Mouse (Mus musculus) lung, postnatal 0 days (tissue): ENCODE results near the gene Dnttip2. TPM values are rescaled to one million over a fixed set of nuclear protein-coding genes. Genes with fewer than 3 reads are reported as not detected.
A peak's percentile ranks its signal among the peaks of the same experiment; 100 is the strongest.
"Not testable (repeated sequence)": the region's sequence is repeated elsewhere in the genome, so short reads cannot be mapped to it uniquely, and the experiment has no call there.

Experiments used
- ATAC-seq: fragments of 200-750 bp; cut with Nextera tagmentation; 2 replicates; pipeline ENCODE4 v1.8.0; 2017; ENCODE audit warnings: moderate library complexity
- DNase-seq: peaks from one replicate; pipeline ENCODE4 v3.0.0-alpha.2; 2016; ENCODE audit warnings: low spot score
- H3K27ac ChIP-seq: fragments of 300-500 bp; sonication (generic); 2 replicates; pipeline ENCODE4 v1.5.1; 2014; ENCODE audit warnings: antibody characterized with exemption, mild to moderate bottlenecking, low read length, mixed read lengths
- H3K27me3 ChIP-seq: fragments of 300-500 bp; sonication (generic); replicated peaks from 2 replicates; pipeline ENCODE4 v1.6.1; 2014; ENCODE audit warnings: low read length, mixed read lengths; ENCODE audit not compliant: insufficient read depth
- H3K36me3 ChIP-seq: fragments of 300-500 bp; sonication (generic); 2 replicates; pipeline ENCODE4 v1.6.1; 2014; ENCODE audit warnings: low read length, mixed read lengths; ENCODE audit not compliant: insufficient read depth
- H3K4me1 ChIP-seq: fragments of 300-500 bp; sonication (generic); 2 replicates; pipeline ENCODE4 v1.6.1; 2014; ENCODE audit warnings: antibody characterized with exemption, low read depth, low read length, mixed read lengths; ENCODE audit not compliant: insufficient read depth
- H3K4me2 ChIP-seq: fragments of 300-500 bp; sonication (generic); replicated peaks from 2 replicates; pipeline ENCODE4 v1.6.1; 2014; ENCODE audit warnings: low read depth, mild to moderate bottlenecking, low read length, moderate library complexity, mixed read lengths
- H3K4me3 ChIP-seq: fragments of 300-500 bp; sonication (generic); 2 replicates; pipeline ENCODE4 v1.5.1; 2014; ENCODE audit warnings: low read depth, low read length
- H3K9ac ChIP-seq: fragments of 300-500 bp; sonication (generic); replicated peaks from 2 replicates; pipeline ENCODE4 v1.6.1; 2014; ENCODE audit warnings: low read depth, mild to moderate bottlenecking
- H3K9me3 ChIP-seq: fragments of 300-500 bp; sonication (generic); 2 replicates; pipeline ENCODE4 v1.6.1; 2016; ENCODE audit warnings: low read length, mixed read lengths
- CTCF ChIP-seq: IDR thresholded peaks from 2 replicates; pipeline ENCODE4 v1.5.1; 2016; ENCODE audit warnings: antibody characterized with exemption, mild to moderate bottlenecking
- EP300 ChIP-seq: IDR thresholded peaks from 2 replicates; pipeline ENCODE4 v1.6.1; 2016; ENCODE audit warnings: antibody characterized with exemption, mild to moderate bottlenecking, control low read depth
- WGBS: fragments of 180-500 bp; shearing (Covaris S2); extraction: QIAGEN DNeasy Blood & Tissue Kit; methylation state at CpG from one replicate; pipeline ENCODE4 v1.1.7; 2014; 5-methylcytosine and 5-hydroxymethylcytosine counted together
- polyA plus RNA-seq: library from polyadenylated mRNA; unstranded; fragments of >200 nt; fragmentation: Nextera tagmentation; extraction: Ambion mirVana; gene quantifications from 2 replicates; pipeline ENCODE4 v1.2.1, GENCODE M21; 2015

The Dnttip2 gene
- polyA plus RNA-seq, 1 experiment from 2014 or later, result 38.3 TPM

DNA sequence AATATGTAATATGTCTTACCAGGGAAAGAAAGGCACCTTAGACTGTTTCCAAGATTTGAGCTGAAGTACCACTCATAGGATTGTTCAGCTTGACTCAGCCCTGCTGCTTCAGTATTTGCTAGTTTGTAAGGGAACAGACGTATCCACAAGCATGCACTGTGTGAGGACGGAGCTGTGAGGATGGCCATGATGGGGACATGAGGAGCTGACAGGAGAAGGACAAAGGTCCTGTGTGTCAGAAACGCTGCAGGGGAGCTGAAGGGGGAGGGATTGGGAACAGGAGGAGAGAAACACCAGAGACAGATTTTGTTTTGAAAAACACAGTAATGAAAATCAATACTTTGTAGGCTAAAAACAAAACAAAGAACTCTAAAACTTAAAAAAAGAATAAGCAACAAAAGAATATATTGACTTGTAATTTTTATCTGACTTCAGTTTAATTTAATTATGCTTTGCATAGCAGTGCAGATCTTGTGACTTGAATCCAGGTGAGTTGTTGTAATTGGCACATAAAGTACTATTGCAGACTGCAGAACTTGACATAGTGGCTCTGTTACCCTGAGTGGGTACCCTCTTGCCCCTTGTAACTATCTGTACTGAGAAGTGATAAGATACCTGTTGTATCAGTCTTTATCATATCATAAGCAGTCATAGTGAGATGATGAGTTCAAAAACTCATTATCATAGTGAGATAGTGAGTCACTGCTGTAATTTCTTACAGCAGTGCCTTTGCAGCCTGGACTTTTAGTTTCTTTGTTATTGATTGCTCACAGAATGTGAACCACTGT, 21.5 kb upstream of the Dnttip2 start:
- Histone ChIP-seq H3K9me3 (no peaks in the 10 kb centered on the region), H3K9ac (no peak overlapping the region), H3K4me3 (no peak overlapping the region), H3K4me2 (no peak overlapping the region), H3K27me3 (no peaks in the 10 kb centered on the region), H3K36me3 (no peaks in the 10 kb centered on the region), H3K27ac (no peak overlapping the region), H3K4me1 (peaks cover 1% of the 10 kb centered on the region; the same call in 1 of the 2 replicates)
- TF ChIP-seq CTCF, result no peak
- TF ChIP-seq EP300, result no peak
- 34% methylated on average over 3 of the region's 3 CpGs for WGBS
- DNase-seq (no peak), ATAC-seq (no peak)

DNA sequence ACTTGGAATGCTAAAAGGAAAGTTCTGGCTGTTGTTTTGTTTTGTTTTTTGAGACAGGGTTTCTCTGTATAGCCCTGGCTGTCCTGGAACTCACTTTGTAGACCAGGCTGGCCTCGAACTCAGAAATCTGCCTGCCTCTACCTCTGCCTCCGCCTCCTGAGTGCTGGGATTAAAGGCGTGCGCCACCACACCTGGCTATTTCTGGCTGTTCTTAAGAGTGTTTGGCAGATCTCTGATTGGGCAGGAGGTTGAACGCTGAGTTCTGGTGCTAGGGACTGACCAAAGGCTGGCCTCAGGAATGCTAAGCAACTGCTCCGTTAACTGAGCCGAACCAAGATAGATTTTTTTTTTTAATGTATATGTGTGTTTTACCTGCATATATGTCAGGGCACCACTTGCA, 20.1 kb upstream of the Dnttip2 start:
- not testable (repeated sequence) for H3K4me3 ChIP-seq, H3K27me3 ChIP-seq, H3K9me3 ChIP-seq, ATAC-seq, DNase-seq, H3K27ac ChIP-seq, H3K9ac ChIP-seq, H3K36me3 ChIP-seq, H3K4me2 ChIP-seq, H3K4me1 ChIP-seq
- WGBS, result 80% methylated on average over 7 of the region's 7 CpGs

DNA sequence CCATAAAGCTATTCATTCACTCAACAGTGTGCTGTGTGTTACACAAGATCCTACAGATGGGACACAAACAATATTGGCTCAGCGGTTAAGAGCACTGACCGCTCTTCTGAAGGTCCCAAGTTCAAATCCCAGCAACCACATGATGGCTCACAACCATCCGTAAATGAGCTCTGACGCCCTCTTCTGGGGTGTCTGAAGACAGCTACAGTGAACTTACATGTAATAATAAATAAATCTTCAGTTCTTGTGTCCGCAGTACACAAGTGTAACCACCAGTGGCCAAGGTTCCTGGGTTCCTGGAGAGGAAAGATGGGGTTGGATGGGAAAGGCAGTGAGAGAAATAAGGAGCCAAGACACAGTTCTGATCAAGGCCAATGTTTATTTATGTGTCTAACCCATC, 4.2 kb upstream of the Dnttip2 start:
- ATAC-seq, result no peak
- Histone ChIP-seq H3K4me1 (no peaks in the 10 kb centered on the region), H3K36me3 (0 out of 2 replicates have a peak, but pooled peaks cover 4% of the 10 kb centered on the region), H3K9ac (no peak overlapping the region), H3K4me2 (no peak overlapping the region), H3K9me3 (no peaks in the 10 kb centered on the region), H3K4me3 (no peak overlapping the region), H3K27me3 (no peaks in the 10 kb centered on the region), H3K27ac (no peak overlapping the region)
- DNase-seq, result peak; percentile 32
- 65% methylated on average over 5 of the region's 5 CpGs for WGBS
- TF ChIP-seq EP300 (no peak), CTCF (peak; percentile 45)

GRCm38 (mm10) chr3:122272565-122272964, 1.6 kb upstream of the Dnttip2 start:
- not testable (repeated sequence) for H3K27me3 ChIP-seq, H3K9me3 ChIP-seq, H3K4me2 ChIP-seq, H3K9ac ChIP-seq, H3K4me1 ChIP-seq, H3K4me3 ChIP-seq, H3K27ac ChIP-seq, ATAC-seq, H3K36me3 ChIP-seq, DNase-seq
- 63% methylated on average over 1 of the region's 1 CpGs for WGBS

DNA sequence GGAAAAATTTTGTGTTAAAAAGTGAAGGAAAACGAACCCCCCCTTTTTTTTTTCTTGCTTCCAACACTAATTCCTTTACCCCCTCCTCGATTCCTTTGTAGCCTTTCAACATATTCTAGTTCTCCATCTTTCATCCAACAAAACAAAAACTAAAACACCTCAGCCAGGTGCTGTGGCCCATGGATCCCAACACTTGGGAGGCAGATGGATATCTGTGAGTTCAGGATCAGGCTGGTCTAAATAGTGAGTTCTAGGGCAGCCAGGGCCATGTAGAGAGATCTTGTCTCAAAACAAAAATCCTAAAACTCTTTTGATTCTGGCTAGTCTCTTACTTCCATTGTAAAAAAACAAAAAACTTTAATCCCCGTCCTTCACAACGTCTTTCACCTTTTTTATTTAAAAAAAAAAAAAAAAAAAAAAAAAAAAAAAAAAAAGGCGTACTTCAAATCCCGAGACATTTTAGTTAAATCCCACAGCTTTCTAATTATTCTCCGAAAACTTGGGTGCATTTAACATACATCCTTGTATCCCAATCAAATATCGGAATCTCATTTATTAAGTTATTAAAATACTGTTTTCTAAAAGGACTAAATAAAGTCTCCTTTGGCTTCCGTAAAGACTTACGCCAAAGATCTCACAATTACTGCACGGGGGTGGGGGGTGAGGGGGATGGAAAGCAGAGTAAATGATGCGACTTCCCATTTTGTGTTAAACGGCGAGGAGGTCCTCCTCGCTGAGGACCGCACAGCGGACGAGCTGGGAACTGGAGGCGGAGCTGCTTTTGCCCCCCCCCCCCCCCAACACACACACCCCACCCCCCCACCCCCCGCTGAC, 564 bp upstream of the Dnttip2 start:
- Histone ChIP-seq H3K4me1 (peaks cover 8% of the 10 kb centered on the region; the same call in 1 of the 2 replicates), H3K9ac (no peak overlapping the region), H3K9me3 (no peaks in the 10 kb centered on the region), H3K27ac (no peak overlapping the region), H3K4me3 (peak overlapping the region; percentile 95; the same call in 1 of the 2 replicates), H3K4me2 (peak overlapping the region; percentile 53), H3K27me3 (no peaks in the 10 kb centered on the region), H3K36me3 (peaks cover 7% of the 10 kb centered on the region; the same call in 1 of the 2 replicates)
- ATAC-seq, result no peak
- no peak for DNase-seq
- 12% methylated on average over 19 of the region's 20 CpGs for WGBS
- TF ChIP-seq CTCF (peak; percentile 48), EP300 (no peak)

GRCm38 (mm10) chr3:122275111-122275510, 923 bp downstream of the Dnttip2 start:
- Histone ChIP-seq H3K27me3 (no peaks in the 10 kb centered on the region), H3K27ac (no peak overlapping the region), H3K9ac (peak overlapping the region; percentile 86; the same call in 1 of the 2 replicates), H3K4me1 (peaks cover 8% of the 10 kb centered on the region; the same call in 1 of the 2 replicates), H3K4me2 (peak overlapping the region; percentile 80), H3K9me3 (no peaks in the 10 kb centered on the region), H3K36me3 (peaks cover 7% of the 10 kb centered on the region; the same call in 1 of the 2 replicates), H3K4me3 (no peak overlapping the region)
- no peak for DNase-seq
- no peak for ATAC-seq
- TF ChIP-seq EP300, result no peak
- no peak for TF ChIP-seq CTCF
- 75% methylated on average over 10 of the region's 10 CpGs for WGBS
